Mouse (Mus musculus): ENCODE data around the gene Ccl22. TPM values are rescaled to one million over a fixed set of nuclear protein-coding genes. Genes with fewer than 3 reads are reported as not detected.

The Ccl22 gene
- polyA plus RNA-seq, 1 experiment from 2014 or later, result not detected

GRCm38 (mm10) chr8:94794368-94794767 lies 49.0 kb downstream of the Ccl22 start:
- H3K27ac ChIP-seq, result no peak overlapping the region
- no peaks in the 10 kb centered on the region for H3K27me3 ChIP-seq (ENCODE audit: control insufficient read depth, insufficient read depth, low read length)
- ATAC-seq (ENCODE audit: low FRiP score) (no peak), DNase-seq (ENCODE audit: low spot score) (no peak)
- no peak overlapping the region for H3K9ac ChIP-seq
- no peak overlapping the region for H3K4me3 ChIP-seq (replicated peaks; ENCODE audit: low read length)
- H3K36me3 ChIP-seq (replicated peaks; ENCODE audit: control insufficient read depth, insufficient read depth), result no peaks in the 10 kb centered on the region
- H3K4me1 ChIP-seq (replicated peaks; ENCODE audit: control insufficient read depth, insufficient read depth, low read length), result no peaks in the 10 kb centered on the region
- no peak overlapping the region for H3K4me2 ChIP-seq (replicated peaks)
- no peaks in the 10 kb centered on the region for H3K9me3 ChIP-seq (ENCODE audit: control insufficient read depth, low read length)
- WGBS, result 99% methylated on average over 4 of the region's 4 CpGs

DNA sequence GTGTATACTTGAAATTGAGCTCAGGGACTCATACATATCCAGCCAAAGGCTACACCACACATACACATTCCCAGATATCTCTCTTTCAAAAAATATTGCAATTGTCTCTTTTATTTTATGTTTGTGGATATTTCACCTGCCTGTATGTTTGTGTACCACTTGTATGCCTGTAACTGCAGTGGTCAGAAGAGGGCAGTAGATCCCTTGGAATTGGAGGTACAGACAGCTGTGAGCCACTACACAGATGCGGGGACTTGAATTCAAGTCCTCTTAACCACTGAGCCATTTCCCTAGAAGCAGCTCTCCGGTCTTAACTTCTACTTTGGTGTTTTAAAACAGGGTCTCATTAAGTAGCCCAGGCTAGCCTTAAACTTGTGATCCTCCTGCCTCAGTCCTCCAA lies 49.4 kb downstream of the Ccl22 start:
- Histone ChIP-seq H3K36me3 (replicated peaks; ENCODE audit: control insufficient read depth, insufficient read depth) (no peaks in the 10 kb centered on the region), H3K4me3 (replicated peaks; ENCODE audit: low read length) (no peak overlapping the region), H3K9me3 (ENCODE audit: control insufficient read depth, low read length) (no peaks in the 10 kb centered on the region), H3K4me2 (replicated peaks) (no peak overlapping the region), H3K9ac (no peak overlapping the region), H3K27ac (no peak overlapping the region), H3K27me3 (ENCODE audit: control insufficient read depth, insufficient read depth, low read length) (no peaks in the 10 kb centered on the region), H3K4me1 (replicated peaks; ENCODE audit: control insufficient read depth, insufficient read depth, low read length) (no peaks in the 10 kb centered on the region)
- WGBS, result 91% methylated on average over 2 of the region's 2 CpGs
- ATAC-seq (ENCODE audit: low FRiP score) (no peak), DNase-seq (ENCODE audit: low spot score) (no peak)

GRCm38 (mm10) chr8:94800278-94800968 lies 55.0 kb downstream of the Ccl22 start:
- H3K9ac ChIP-seq, result no peak overlapping the region
- no peak overlapping the region for H3K27ac ChIP-seq
- no peaks in the 10 kb centered on the region for H3K36me3 ChIP-seq (replicated peaks; ENCODE audit: control insufficient read depth, insufficient read depth)
- H3K4me2 ChIP-seq (replicated peaks), result no peak overlapping the region
- DNase-seq (ENCODE audit: low spot score), result no peak
- ATAC-seq (ENCODE audit: low FRiP score), result no peak
- H3K9me3 ChIP-seq (ENCODE audit: control insufficient read depth, low read length), result no peaks in the 10 kb centered on the region
- WGBS, result 65% methylated on average over 7 of the region's 7 CpGs
- no peaks in the 10 kb centered on the region for H3K27me3 ChIP-seq (ENCODE audit: control insufficient read depth, insufficient read depth, low read length)
- no peak overlapping the region for H3K4me3 ChIP-seq (replicated peaks; ENCODE audit: low read length)
- no peaks in the 10 kb centered on the region for H3K4me1 ChIP-seq (replicated peaks; ENCODE audit: control insufficient read depth, insufficient read depth, low read length)

Other genes with a start within 250 kb of the Ccl22 start
- 21.6 and 21.8 TPM in 2 replicates for gene Cpne2, start 212.6 kb upstream of the Ccl22 start, polyA plus RNA-seq (2014; fragmentation: Nextera tagmentation; extraction: Ambion mirVana)
- 44.8 and 46.5 TPM in 2 replicates for gene Rspry1, start 143.7 kb upstream of the Ccl22 start, polyA plus RNA-seq (2014; fragmentation: Nextera tagmentation; extraction: Ambion mirVana)
- 75.7 and 82.7 TPM in 2 replicates for gene Fam192a, start 143.6 kb upstream of the Ccl22 start, polyA plus RNA-seq (2014; fragmentation: Nextera tagmentation; extraction: Ambion mirVana)
- 88.2 and 96.3 TPM in 2 replicates for gene Arl2bp, start 79.0 kb upstream of the Ccl22 start, polyA plus RNA-seq (2014; fragmentation: Nextera tagmentation; extraction: Ambion mirVana)
- 2.0 and 2.2 TPM in 2 replicates for gene Pllp, start 49.3 kb upstream of the Ccl22 start, polyA plus RNA-seq (2014; fragmentation: Nextera tagmentation; extraction: Ambion mirVana)
- gene Cx3cl1, start 26.4 kb downstream of the Ccl22 start, polyA plus RNA-seq (2014; fragmentation: Nextera tagmentation; extraction: Ambion mirVana), result 32.6 and 42.0 TPM in 2 replicates
- 0.46 and 1.3 TPM in 2 replicates for gene Ccl17, start 64.9 kb downstream of the Ccl22 start, polyA plus RNA-seq (2014; fragmentation: Nextera tagmentation; extraction: Ambion mirVana)
- gene Coq9, start 92.7 kb downstream of the Ccl22 start, polyA plus RNA-seq (2014; fragmentation: Nextera tagmentation; extraction: Ambion mirVana), result 59.1 and 59.8 TPM in 2 replicates
- 151 and 171 TPM in 2 replicates for gene Ciapin1, start 92.8 kb downstream of the Ccl22 start, polyA plus RNA-seq (2014; fragmentation: Nextera tagmentation; extraction: Ambion mirVana)
- 111 TPM in 2 replicates for gene Polr2c, start 111.9 kb downstream of the Ccl22 start, polyA plus RNA-seq (2014; fragmentation: Nextera tagmentation; extraction: Ambion mirVana)
- gene Dok4, start 130.7 kb downstream of the Ccl22 start, polyA plus RNA-seq (2014; fragmentation: Nextera tagmentation; extraction: Ambion mirVana), result 65.2 and 68.7 TPM in 2 replicates
- 7.1 and 9.0 TPM in 2 replicates for gene Ccdc102a, start 172.5 kb downstream of the Ccl22 start, polyA plus RNA-seq (2014; fragmentation: Nextera tagmentation; extraction: Ambion mirVana)
- gene Adgrg5, start 178.1 kb downstream of the Ccl22 start, polyA plus RNA-seq (2014; fragmentation: Nextera tagmentation; extraction: Ambion mirVana), result 0.23 and 0.27 TPM in 2 replicates
- gene Adgrg1, start 229.2 kb downstream of the Ccl22 start, polyA plus RNA-seq (2014; fragmentation: Nextera tagmentation; extraction: Ambion mirVana), result 115 and 123 TPM in 2 replicates

All from hindbrain, embryonic 14.5 days (tissue).